Mouse (Mus musculus): ENCODE data around the gene St3gal2.
"Not testable (repeated sequence)": the region's sequence is repeated elsewhere in the genome, so short reads cannot be mapped to it uniquely, and the experiment has no call there.

The St3gal2 gene

GRCm38 (mm10) chr8:110954776-110955175 is 35.1 kb downstream of the St3gal2 start:
- DNase-seq = no peak

GRCm38 (mm10) chr8:110956619-110957450 is 37.1 kb downstream of the St3gal2 start:
- DNase-seq = no peak

GRCm38 (mm10) chr8:110957471-110957870 is 37.7 kb downstream of the St3gal2 start:
- DNase-seq = no peak

- no peak for DNase-seq
These were observed 38.4 kb downstream of the St3gal2 start for GRCm38 (mm10) chr8:110958135-110958534.

GRCm38 (mm10) chr8:110958553-110958952 is 38.8 kb downstream of the St3gal2 start:
- not testable (repeated sequence) for DNase-seq

GRCm38 (mm10) chr8:110959071-110959780 is 39.5 kb downstream of the St3gal2 start:
- DNase-seq = no peak

GRCm38 (mm10) chr8:110959906-110960305 is 40.2 kb downstream of the St3gal2 start:
- no peak for DNase-seq

GRCm38 (mm10) chr8:110963051-110963450 is 43.3 kb downstream of the St3gal2 start:
- DNase-seq = no peak

GRCm38 (mm10) chr8:110964666-110965065 is 44.9 kb downstream of the St3gal2 start:
- DNase-seq = no peak

- DNase-seq = peak; percentile 33
These were observed 45.9 kb downstream of the St3gal2 start for GRCm38 (mm10) chr8:110965594-110965993.

- no peak for DNase-seq
These were observed 46.9 kb downstream of the St3gal2 start for GRCm38 (mm10) chr8:110966586-110966985.

GRCm38 (mm10) chr8:110967326-110967725 is 47.6 kb downstream of the St3gal2 start:
- no peak for DNase-seq

GRCm38 (mm10) chr8:110969910-110970770 is 50.4 kb downstream of the St3gal2 start:
- DNase-seq = peak; percentile 92

GRCm38 (mm10) chr8:110976532-110976931 is 56.8 kb downstream of the St3gal2 start:
- not testable (repeated sequence) for DNase-seq

- not testable (repeated sequence) for DNase-seq
These were observed 58.3 kb downstream of the St3gal2 start for GRCm38 (mm10) chr8:110977987-110978386.

- DNase-seq = no peak
These were observed 61.6 kb downstream of the St3gal2 start for GRCm38 (mm10) chr8:110981304-110981703.

GRCm38 (mm10) chr8:110987805-110988744 is 68.4 kb downstream of the St3gal2 start:
- DNase-seq = no peak

GRCm38 (mm10) chr8:110990017-110990416 is 70.3 kb downstream of the St3gal2 start:
- DNase-seq = no peak

- DNase-seq = no peak
These were observed 77.1 kb downstream of the St3gal2 start for GRCm38 (mm10) chr8:110996641-110997430.

GRCm38 (mm10) chr8:110997547-110998531 is 78.1 kb downstream of the St3gal2 start, which contains the start of gene Ddx19a:
TSS of gene Ddx19a (minus strand) at chr8:110997800.
- DNase-seq = peak; percentile 90
